Mouse (Mus musculus): ENCODE measurements around the gene Sema4b. TPM values are rescaled to one million over a fixed set of nuclear protein-coding genes. Genes with fewer than 3 reads are reported as not detected.

The Sema4b gene
- polyA plus RNA-seq, 1 experiment from 2014 or later: 19.7 TPM

DNA sequence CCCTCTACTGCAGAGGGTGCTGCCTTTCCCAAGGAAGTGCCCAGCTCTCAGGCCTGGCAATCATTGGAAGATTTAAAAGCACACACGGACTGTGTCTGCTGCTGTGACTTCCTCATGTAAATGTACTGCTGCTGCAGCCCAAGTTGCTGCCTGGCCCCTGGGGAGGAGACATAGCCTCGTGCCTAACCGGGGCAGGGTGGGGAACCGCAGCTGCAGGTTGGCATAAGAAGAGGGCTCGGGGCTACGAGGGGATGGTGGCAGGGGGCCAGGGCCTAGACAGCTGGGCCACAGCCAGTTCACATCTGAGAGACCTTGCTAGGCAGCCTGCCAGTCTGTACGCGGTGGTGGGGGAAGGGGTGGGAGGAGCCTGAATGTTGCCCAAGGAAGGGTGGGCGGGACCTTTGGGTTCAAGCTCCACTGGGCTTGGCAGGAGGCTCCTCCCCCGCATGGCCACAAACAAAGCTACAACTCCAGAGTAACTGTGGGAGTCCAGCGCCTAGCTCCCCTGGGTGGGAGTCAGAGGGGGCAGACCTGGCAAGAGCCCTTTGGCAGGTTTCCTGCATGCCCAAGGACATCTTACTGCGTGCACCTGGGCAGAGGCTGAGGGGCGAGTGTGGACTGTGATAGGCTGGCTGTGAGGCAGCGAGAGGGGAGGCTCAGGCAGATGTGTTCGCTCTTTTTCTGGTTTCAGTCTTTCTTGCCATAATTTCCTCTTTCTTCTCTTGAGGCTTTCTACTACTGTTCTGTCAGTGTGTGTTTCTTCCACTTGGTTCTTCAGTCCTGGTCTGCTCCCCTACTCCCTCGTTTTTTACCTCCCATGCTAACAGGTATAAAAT, 5.8 kb downstream of the Sema4b start:
- Histone ChIP-seq H3K4me2 (replicated peaks) (peak overlapping the region; percentile 39), H3K36me3 (replicated peaks; ENCODE audit: control insufficient read depth, insufficient read depth) (no peaks in the 10 kb centered on the region), H3K27me3 (ENCODE audit: control insufficient read depth, insufficient read depth, low read length) (no peaks in the 10 kb centered on the region), H3K4me3 (replicated peaks; ENCODE audit: low read length) (no peak overlapping the region), H3K9me3 (ENCODE audit: control insufficient read depth, low read length) (no peaks in the 10 kb centered on the region), H3K27ac (peak overlapping the region; percentile 74), H3K9ac (no peak overlapping the region), H3K4me1 (replicated peaks; ENCODE audit: control insufficient read depth, insufficient read depth, low read length) (peaks cover 65% of the 10 kb centered on the region)
- peak; percentile 78 for DNase-seq (ENCODE audit: low spot score)
- 7% methylated on average over 16 of the region's 16 CpGs for WGBS
- ATAC-seq (ENCODE audit: low FRiP score): peak; percentile 86

DNA sequence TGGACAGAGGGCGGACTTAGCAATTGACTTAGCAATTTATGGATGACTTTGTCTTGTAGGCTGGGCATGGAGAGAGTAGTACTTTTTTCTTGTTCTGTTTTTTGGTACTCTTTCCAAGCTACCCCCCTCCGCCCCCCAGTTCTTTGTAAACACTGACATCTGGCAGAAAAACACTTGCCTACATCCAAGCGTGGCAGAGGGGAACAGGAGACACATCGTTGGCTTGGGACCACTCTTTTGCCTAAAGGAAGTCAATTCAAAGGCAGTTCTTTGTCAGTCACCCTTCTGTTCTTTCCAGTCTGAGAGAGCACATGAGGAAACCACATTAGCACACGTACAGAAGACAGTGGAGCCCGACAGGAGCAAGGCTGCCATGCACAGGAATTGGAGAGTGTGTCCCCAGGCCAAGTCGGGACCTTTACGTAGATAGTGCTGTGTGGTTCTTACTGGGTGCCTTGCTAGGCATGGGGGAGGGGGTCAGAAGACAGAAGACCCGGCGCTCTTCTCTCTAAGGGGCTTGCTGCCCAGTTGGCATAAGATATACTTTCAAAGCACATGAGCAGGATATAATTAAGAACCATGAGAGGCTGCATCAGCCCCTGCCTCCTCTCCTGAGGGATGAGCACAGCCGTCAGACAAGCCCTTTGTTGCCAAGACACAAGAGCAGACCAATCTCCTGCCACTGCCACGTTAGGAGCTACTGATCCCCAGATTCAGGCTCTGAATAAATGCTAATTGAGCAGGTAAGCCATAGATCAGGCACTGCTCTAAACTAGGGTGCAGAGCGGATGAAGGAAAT, 7.5 kb downstream of the Sema4b start:
- DNase-seq (ENCODE audit: low spot score) (no peak), ATAC-seq (ENCODE audit: low FRiP score) (no peak)
- Histone ChIP-seq H3K36me3 (replicated peaks; ENCODE audit: control insufficient read depth, insufficient read depth) (no peaks in the 10 kb centered on the region), H3K27ac (peak overlapping the region; percentile 80), H3K4me3 (replicated peaks; ENCODE audit: low read length) (no peak overlapping the region), H3K4me2 (replicated peaks) (peak overlapping the region; percentile 27), H3K27me3 (ENCODE audit: control insufficient read depth, insufficient read depth, low read length) (no peaks in the 10 kb centered on the region), H3K9me3 (ENCODE audit: control insufficient read depth, low read length) (no peaks in the 10 kb centered on the region), H3K9ac (peak overlapping the region; percentile 1; the same call in 1 of the 2 replicates), H3K4me1 (replicated peaks; ENCODE audit: control insufficient read depth, insufficient read depth, low read length) (peaks cover 50% of the 10 kb centered on the region)
- 32% methylated on average over 13 of the region's 13 CpGs for WGBS

DNA sequence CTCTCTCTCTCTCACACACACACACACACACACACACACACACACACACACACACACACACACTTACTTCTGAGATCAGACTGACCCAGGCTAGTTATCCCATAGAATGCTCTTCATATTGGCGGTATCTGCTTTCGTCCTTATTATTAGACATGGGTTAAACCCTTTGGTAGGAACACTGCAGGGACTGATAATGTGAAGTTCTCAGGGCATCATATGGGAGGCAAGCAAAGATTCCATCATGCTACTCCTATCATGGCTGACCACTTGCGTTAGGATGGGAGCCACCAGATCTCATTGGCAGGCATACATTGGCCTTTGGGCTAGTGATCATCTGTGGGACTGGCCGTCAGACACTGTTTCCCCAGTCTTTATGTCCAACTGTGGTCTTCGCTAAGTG, 8.5 kb downstream of the Sema4b start:
- ATAC-seq (ENCODE audit: low FRiP score): no peak
- no peak for DNase-seq (ENCODE audit: low spot score)
- H3K4me2 ChIP-seq (replicated peaks): no peak overlapping the region
- no peak overlapping the region for H3K27ac ChIP-seq
- peaks cover 53% of the 10 kb centered on the region for H3K4me1 ChIP-seq (replicated peaks; ENCODE audit: control insufficient read depth, insufficient read depth, low read length)
- H3K27me3 ChIP-seq (ENCODE audit: control insufficient read depth, insufficient read depth, low read length): no peaks in the 10 kb centered on the region
- no peaks in the 10 kb centered on the region for H3K36me3 ChIP-seq (replicated peaks; ENCODE audit: control insufficient read depth, insufficient read depth)
- no peak overlapping the region for H3K4me3 ChIP-seq (replicated peaks; ENCODE audit: low read length)
- 93% methylated on average over 5 of the region's 5 CpGs for WGBS
- H3K9me3 ChIP-seq (ENCODE audit: control insufficient read depth, low read length): no peaks in the 10 kb centered on the region
- H3K9ac ChIP-seq: no peak overlapping the region

GRCm38 (mm10) chr7:80195576-80196263, 9.1 kb downstream of the Sema4b start:
- H3K27me3 ChIP-seq (ENCODE audit: control insufficient read depth, insufficient read depth, low read length): no peaks in the 10 kb centered on the region
- DNase-seq (ENCODE audit: low spot score) (no peak), ATAC-seq (ENCODE audit: low FRiP score) (no peak)
- peaks cover 58% of the 10 kb centered on the region for H3K4me1 ChIP-seq (replicated peaks; ENCODE audit: control insufficient read depth, insufficient read depth, low read length)
- H3K4me2 ChIP-seq (replicated peaks): no peak overlapping the region
- H3K9ac ChIP-seq: no peak overlapping the region
- H3K36me3 ChIP-seq (replicated peaks; ENCODE audit: control insufficient read depth, insufficient read depth): no peaks in the 10 kb centered on the region
- no peaks in the 10 kb centered on the region for H3K9me3 ChIP-seq (ENCODE audit: control insufficient read depth, low read length)
- no peak overlapping the region for H3K4me3 ChIP-seq (replicated peaks; ENCODE audit: low read length)
- H3K27ac ChIP-seq: no peak overlapping the region
- 85% methylated on average over 10 of the region's 11 CpGs for WGBS

DNA sequence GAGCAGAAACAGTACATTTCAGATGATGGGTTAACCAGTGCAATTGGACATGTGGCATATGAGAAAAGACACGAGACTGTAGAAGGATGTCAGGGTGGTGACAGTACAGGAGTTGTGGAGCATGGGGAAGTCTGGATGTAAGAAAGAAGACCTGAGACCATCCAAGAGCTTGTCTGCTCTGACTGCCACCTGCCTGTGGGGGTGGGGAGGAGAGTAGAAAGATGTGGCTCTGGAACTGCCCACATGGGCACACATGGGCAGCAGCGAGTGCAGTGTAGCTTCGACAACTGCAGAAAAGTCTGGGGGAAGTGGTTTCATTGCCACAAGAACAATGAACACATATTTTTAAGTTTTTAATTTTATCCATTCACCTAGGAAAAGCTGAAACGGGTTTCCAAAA, 10.7 kb downstream of the Sema4b start:
- 13% methylated on average over 4 of the region's 4 CpGs for WGBS
- no peak for ATAC-seq (ENCODE audit: low FRiP score)
- Histone ChIP-seq H3K27ac (peak overlapping the region; percentile 95), H3K4me1 (replicated peaks; ENCODE audit: control insufficient read depth, insufficient read depth, low read length) (peaks cover 61% of the 10 kb centered on the region), H3K27me3 (ENCODE audit: control insufficient read depth, insufficient read depth, low read length) (no peaks in the 10 kb centered on the region), H3K4me2 (replicated peaks) (peak overlapping the region; percentile 81), H3K36me3 (replicated peaks; ENCODE audit: control insufficient read depth, insufficient read depth) (no peaks in the 10 kb centered on the region), H3K9me3 (ENCODE audit: control insufficient read depth, low read length) (no peaks in the 10 kb centered on the region), H3K9ac (peak overlapping the region; percentile 91), H3K4me3 (replicated peaks; ENCODE audit: low read length) (peak overlapping the region; percentile 73)
- no peak for DNase-seq (ENCODE audit: low spot score)

DNA sequence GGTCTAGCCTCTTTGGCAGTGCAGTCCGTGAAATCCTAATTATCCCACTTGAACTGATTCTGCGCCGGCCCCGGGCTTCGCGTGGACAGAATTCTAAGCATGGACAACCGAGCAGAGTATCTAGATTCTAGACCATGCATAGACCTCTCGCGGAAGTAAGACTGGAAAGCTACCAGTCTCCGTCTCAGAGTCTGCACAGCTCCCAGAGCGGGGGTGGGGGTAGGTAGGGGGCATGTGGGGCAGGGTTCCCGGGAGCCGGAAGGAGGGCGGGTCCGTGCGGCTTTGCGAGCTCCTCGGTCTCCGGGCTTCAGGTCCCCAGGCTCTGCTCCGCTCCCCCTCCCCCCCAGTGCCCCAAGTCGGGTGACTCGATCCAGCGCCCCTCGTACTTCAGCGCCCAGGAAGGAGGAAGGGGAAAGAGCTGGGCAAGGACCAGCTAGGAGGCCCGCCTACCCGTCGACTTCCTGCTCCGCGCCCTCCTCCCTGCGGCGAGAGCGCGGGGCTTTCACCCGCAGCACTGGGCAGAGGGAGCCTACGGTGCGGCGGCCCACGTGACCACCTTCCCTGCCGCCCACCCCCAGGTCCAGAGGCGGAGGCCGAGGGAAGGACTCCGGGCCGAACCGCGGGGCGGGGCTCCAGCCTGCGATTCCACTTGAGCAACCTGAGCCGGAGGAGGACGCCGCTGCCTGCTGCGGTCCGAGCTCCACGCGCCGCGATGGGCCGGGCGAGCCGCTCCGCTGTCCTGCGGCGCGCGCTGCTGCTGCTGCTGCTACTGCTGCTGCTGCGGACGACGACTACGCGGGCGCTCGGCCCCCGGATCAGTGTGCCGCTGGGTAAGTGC, 11.5 kb downstream of the Sema4b start:
- peaks cover 63% of the 10 kb centered on the region for H3K4me1 ChIP-seq (replicated peaks; ENCODE audit: control insufficient read depth, insufficient read depth, low read length)
- under 1% methylated on average over 72 of the region's 74 CpGs for WGBS

GRCm38 (mm10) chr7:80198863-80199262, 12.2 kb downstream of the Sema4b start:
- peak overlapping the region; percentile 81 for H3K4me2 ChIP-seq (replicated peaks)
- under 1% methylated on average over 11 of the region's 11 CpGs for WGBS
- H3K4me3 ChIP-seq (replicated peaks; ENCODE audit: low read length): peak overlapping the region; percentile 73
- peak overlapping the region; percentile 91 for H3K9ac ChIP-seq
- peak overlapping the region; percentile 95 for H3K27ac ChIP-seq
- no peaks in the 10 kb centered on the region for H3K27me3 ChIP-seq (ENCODE audit: control insufficient read depth, insufficient read depth, low read length)
- ATAC-seq (ENCODE audit: low FRiP score) (no peak), DNase-seq (ENCODE audit: low spot score) (peak; percentile 52)
- H3K4me1 ChIP-seq (replicated peaks; ENCODE audit: control insufficient read depth, insufficient read depth, low read length): peaks cover 65% of the 10 kb centered on the region
- H3K9me3 ChIP-seq (ENCODE audit: control insufficient read depth, low read length): no peaks in the 10 kb centered on the region
- H3K36me3 ChIP-seq (replicated peaks; ENCODE audit: control insufficient read depth, insufficient read depth): no peaks in the 10 kb centered on the region

More for the DNA sequence above, 11.5 kb downstream of the Sema4b start:
- no peaks in the 10 kb centered on the region for H3K36me3 ChIP-seq (replicated peaks; ENCODE audit: control insufficient read depth, insufficient read depth)
- no peaks in the 10 kb centered on the region for H3K27me3 ChIP-seq (ENCODE audit: control insufficient read depth, insufficient read depth, low read length)
- peak overlapping the region; percentile 73 for H3K4me3 ChIP-seq (replicated peaks; ENCODE audit: low read length)
- H3K27ac ChIP-seq: peak overlapping the region; percentile 95
- ATAC-seq (ENCODE audit: low FRiP score): peak; percentile 89
- no peaks in the 10 kb centered on the region for H3K9me3 ChIP-seq (ENCODE audit: control insufficient read depth, low read length)
- H3K4me2 ChIP-seq (replicated peaks): peak overlapping the region; percentile 81
- peak overlapping the region; percentile 91 for H3K9ac ChIP-seq
- peak; percentile 76 for DNase-seq (ENCODE audit: low spot score)

- WGBS: 30% methylated on average over 6 of the region's 6 CpGs
- no peak for ATAC-seq (ENCODE audit: low FRiP score)
- peaks cover 61% of the 10 kb centered on the region for H3K4me1 ChIP-seq (replicated peaks; ENCODE audit: control insufficient read depth, insufficient read depth, low read length)
Observed at GRCm38 (mm10) chr7:80199286-80199685, 12.6 kb downstream of the Sema4b start.

More at GRCm38 (mm10) chr7:80199286-80199685, 12.6 kb downstream of the Sema4b start:
- peak overlapping the region; percentile 81 for H3K4me2 ChIP-seq (replicated peaks)
- peak overlapping the region; percentile 73 for H3K4me3 ChIP-seq (replicated peaks; ENCODE audit: low read length)
- DNase-seq (ENCODE audit: low spot score): no peak
- H3K27ac ChIP-seq: peak overlapping the region; percentile 95
- no peaks in the 10 kb centered on the region for H3K9me3 ChIP-seq (ENCODE audit: control insufficient read depth, low read length)
- H3K9ac ChIP-seq: peak overlapping the region; percentile 91
- no peaks in the 10 kb centered on the region for H3K36me3 ChIP-seq (replicated peaks; ENCODE audit: control insufficient read depth, insufficient read depth)
- H3K27me3 ChIP-seq (ENCODE audit: control insufficient read depth, insufficient read depth, low read length): no peaks in the 10 kb centered on the region
